Mouse (Mus musculus): ENCODE measurements around the gene Cep95. TPM values are rescaled to one million over a fixed set of nuclear protein-coding genes. Genes with fewer than 3 reads are reported as not detected.

The Cep95 gene
- total RNA-seq, 2 experiments from 2014 or later: 16.1 to 18.1 TPM

- DNase-seq (ENCODE audit: low spot score in 2 of 2): no peak
Measured at GRCm38 (mm10) chr11:106812410-106813136, 23.5 kb downstream of the Cep95 start.

- DNase-seq (ENCODE audit: low spot score in 2 of 2): no peak
Measured at GRCm38 (mm10) chr11:106814601-106815320, 25.7 kb downstream of the Cep95 start.

DNA sequence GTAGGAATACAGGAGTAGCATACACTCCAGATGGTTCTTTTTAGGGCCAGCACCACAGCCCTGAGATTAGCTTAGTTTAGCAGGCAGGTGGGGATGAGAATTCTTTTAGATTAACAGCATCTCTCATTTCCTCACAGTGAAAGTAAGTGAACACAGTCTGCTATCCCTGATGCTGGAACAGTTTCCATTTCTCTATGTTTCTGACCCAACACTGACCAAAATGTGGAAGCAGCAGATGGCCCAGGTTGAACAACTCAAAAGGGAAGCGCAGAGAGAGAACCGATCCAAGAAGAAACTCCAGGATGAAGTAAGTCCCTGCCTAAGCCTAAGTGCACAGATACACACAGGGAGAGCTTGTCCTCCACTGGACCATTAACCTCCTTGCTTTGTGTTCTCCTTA is 26.3 kb downstream of the Cep95 start:
- DNase-seq (ENCODE audit: low spot score in 2 of 2): no peak

- DNase-seq (ENCODE audit: low spot score in 2 of 2): no peak
Measured at GRCm38 (mm10) chr11:106815761-106816160, 26.7 kb downstream of the Cep95 start.

- DNase-seq (ENCODE audit: low spot score in 2 of 2): no peak
Measured at GRCm38 (mm10) chr11:106816316-106816715, 27.3 kb downstream of the Cep95 start.

DNA sequence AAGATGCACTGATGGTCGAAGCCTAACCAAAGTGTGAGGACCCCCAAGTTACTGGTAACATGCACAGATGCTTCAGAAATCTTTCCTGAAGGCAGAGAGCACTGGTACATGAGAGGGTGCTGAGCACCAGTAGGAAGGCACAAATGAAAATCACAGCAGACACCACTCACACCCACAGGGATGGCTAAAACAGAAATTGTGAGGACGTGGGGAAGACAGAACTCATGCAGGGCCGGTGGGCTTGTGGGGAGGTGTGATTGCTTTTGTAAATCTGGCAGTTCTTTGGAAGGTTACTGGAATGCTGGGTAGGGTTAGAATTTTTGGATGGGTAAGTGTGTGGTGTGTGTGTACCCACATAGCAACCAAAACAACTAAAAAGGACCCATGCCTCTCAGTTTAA is 28.1 kb downstream of the Cep95 start:
- DNase-seq (ENCODE audit: low spot score in 2 of 2): no peak

DNA sequence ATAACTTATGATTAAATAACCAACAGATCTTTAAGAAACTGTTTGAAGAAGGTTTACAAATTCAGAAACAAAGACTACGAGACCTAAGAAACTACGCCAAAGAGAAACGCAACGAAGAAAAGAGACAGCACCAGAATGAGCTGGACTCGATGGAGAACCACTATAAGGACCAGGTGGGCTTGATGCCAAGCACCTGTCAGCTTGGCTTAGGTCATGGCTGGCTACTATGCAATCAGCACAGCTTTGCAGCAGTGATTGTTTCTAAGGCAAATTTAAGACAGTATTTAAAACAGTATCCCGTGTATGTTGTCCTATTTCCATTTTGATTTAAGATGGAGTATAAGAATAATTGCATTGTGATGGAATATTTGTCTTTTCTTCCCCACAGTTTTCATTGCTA is 28.8 kb downstream of the Cep95 start:
- no peak for DNase-seq (ENCODE audit: low spot score in 2 of 2)

- no peak for DNase-seq (ENCODE audit: low spot score in 2 of 2)
Measured at GRCm38 (mm10) chr11:106818341-106818740, 29.3 kb downstream of the Cep95 start.

- DNase-seq (ENCODE audit: low spot score in 2 of 2): no peak
Measured at GRCm38 (mm10) chr11:106819595-106819994, 30.5 kb downstream of the Cep95 start.

- DNase-seq (ENCODE audit: low spot score in 2 of 2): no peak
Measured at GRCm38 (mm10) chr11:106820252-106820651, 31.2 kb downstream of the Cep95 start.

GRCm38 (mm10) chr11:106820972-106821371 is 31.9 kb downstream of the Cep95 start:
- no peak for DNase-seq (ENCODE audit: low spot score in 2 of 2)

- no peak for DNase-seq (ENCODE audit: low spot score in 2 of 2)
Measured at GRCm38 (mm10) chr11:106821397-106821796, 32.3 kb downstream of the Cep95 start.

GRCm38 (mm10) chr11:106822491-106822890 is 33.4 kb downstream of the Cep95 start:
- DNase-seq (ENCODE audit: low spot score in 2 of 2): no peak

DNA sequence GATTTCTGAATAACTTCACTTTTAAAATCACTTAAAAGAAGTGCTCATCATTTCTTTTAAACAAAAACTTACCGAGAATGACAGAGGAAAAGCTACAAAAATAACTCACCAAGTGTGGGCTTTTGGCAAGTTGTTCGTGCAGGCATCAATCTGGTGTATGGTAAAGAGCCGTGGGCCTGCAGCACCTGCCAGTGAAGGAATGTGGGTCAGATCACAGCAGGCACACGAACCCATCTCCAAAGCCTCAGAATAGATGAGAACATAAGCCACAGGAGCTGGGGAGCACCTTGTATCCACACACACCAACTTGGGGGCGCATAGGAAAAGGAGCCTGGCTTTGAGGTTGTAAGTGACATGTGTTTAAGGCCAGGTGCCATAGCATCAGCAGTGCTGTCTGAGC is 33.9 kb downstream of the Cep95 start:
- no peak for DNase-seq (ENCODE audit: low spot score in 2 of 2)

- DNase-seq (ENCODE audit: low spot score in 2 of 2): no peak
Measured at GRCm38 (mm10) chr11:106823741-106824140, 34.7 kb downstream of the Cep95 start.

- no peak for DNase-seq (ENCODE audit: low spot score in 2 of 2)
Measured at GRCm38 (mm10) chr11:106824403-106824802, 35.4 kb downstream of the Cep95 start.

- no peak for DNase-seq (ENCODE audit: low spot score in 2 of 2)
Measured at GRCm38 (mm10) chr11:106828079-106828478, 39.0 kb downstream of the Cep95 start.

DNA sequence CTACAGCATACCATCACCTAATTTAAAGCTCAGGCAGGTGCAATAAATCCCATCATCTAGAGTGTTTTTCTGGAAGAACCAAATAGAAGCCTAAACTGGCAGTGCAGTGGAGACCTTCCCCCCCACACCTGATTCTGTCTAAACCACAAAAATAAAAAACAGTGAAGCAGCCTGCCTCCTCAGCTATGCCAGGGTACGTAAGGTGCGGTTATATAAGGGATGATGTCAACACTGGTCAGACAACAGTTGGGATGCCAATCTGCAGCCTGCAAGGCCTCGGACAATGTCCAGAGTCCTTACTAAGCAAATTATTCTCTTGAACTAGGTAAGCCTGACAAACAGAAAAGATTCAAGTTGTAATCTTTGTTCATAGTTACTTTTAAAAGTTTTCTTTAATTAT is 53.0 kb downstream of the Cep95 start:
- DNase-seq (ENCODE audit: low spot score in 2 of 2): no peak

- no peak for DNase-seq (ENCODE audit: low spot score in 2 of 2)
Measured at GRCm38 (mm10) chr11:106851438-106851837, 62.4 kb downstream of the Cep95 start.
